Mouse (Mus musculus) ES-Bruce4 (cell line): ENCODE measurements around the gene Ndufb2. TPM values are rescaled to one million over a fixed set of nuclear protein-coding genes. Genes with fewer than 3 reads are reported as not detected.

Source experiments
- H3K27ac ChIP-seq: 2 replicates; pipeline ENCODE4 v1.5.1; 2012; ENCODE audit warnings: low read length, inconsistent platforms; ENCODE audit not compliant: insufficient read depth
- H3K27me3 ChIP-seq: 2 replicates; pipeline ENCODE4 v1.6.1; 2012; ENCODE audit warnings: mild to moderate bottlenecking, low read length, inconsistent platforms; ENCODE audit not compliant: control insufficient read depth, poor library complexity, insufficient read depth, severe bottlenecking
- H3K36me3 ChIP-seq: 2 replicates; pipeline ENCODE4 v1.6.1; 2012; ENCODE audit warnings: inconsistent platforms, mild to moderate bottlenecking, low read length, moderate library complexity; ENCODE audit not compliant: control insufficient read depth, poor library complexity, insufficient read depth, severe bottlenecking
- H3K4me1 ChIP-seq: one replicate; pipeline ENCODE4 v1.8.1; 2011; ENCODE audit warnings: low read length; ENCODE audit not compliant: control insufficient read depth, insufficient read depth
- H3K4me3 ChIP-seq: 2 replicates; pipeline ENCODE4 v1.5.1; 2011; ENCODE audit warnings: low read depth, mild to moderate bottlenecking, low read length
- H3K9ac ChIP-seq: 2 replicates; pipeline ENCODE4 v1.6.1; 2012; ENCODE audit warnings: low read depth, mild to moderate bottlenecking, inconsistent platforms; ENCODE audit not compliant: poor library complexity, severe bottlenecking
- H3K9me3 ChIP-seq: replicated peaks from 2 replicates; pipeline ENCODE4 v1.6.1; 2012; ENCODE audit warnings: mild to moderate bottlenecking, low read length, inconsistent platforms; ENCODE audit not compliant: control insufficient read depth, poor library complexity, insufficient read depth, severe bottlenecking
- CTCF ChIP-seq: IDR thresholded peaks from one replicate; pipeline ENCODE4 v1.8.1; 2011; ENCODE audit warnings: low read depth, low read length
- EP300 ChIP-seq: IDR thresholded peaks from 2 replicates; pipeline ENCODE4 v1.6.1; 2011; ENCODE audit warnings: low read depth, low read length; ENCODE audit not compliant: insufficient read depth
- POLR2A ChIP-seq: IDR thresholded peaks from one replicate; pipeline ENCODE4 v1.8.1; 2011; ENCODE audit warnings: low read length; ENCODE audit not compliant: insufficient read depth
- polyA plus RNA-seq: library from polyadenylated mRNA; stranded (reverse); fragments of >200 nt; gene quantifications from 2 replicates; pipeline ENCODE4 v1.2.4, GENCODE M21; 2011; ENCODE audit warnings: low read depth; ENCODE audit not compliant: missing spikeins, insufficient read depth, insufficient read length

Gene Ndufb2
- polyA plus RNA-seq, 1 experiment = 103 TPM

DNA sequence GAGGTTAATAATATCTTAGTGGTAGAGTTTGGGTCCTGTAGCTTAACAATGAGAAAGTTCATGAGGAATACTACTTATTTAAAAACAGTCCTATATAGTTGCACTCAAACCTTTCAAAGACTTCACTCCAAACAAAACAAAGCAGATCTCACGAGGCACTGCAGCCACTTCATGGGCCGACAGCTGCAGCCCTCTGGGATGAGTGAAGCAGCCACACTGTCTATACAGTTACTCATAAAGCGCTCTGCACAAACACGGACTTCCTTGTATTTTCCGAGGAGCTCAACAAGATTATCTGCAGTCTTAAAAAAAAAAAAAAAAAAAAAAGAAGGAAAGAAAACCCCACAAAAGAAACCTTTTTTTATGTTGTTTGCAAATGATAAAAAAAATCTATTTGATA lies 15.0 kb downstream of the Ndufb2 start:
- Histone ChIP-seq H3K9ac (no peak overlapping the region), H3K27me3 (no peaks in the 10 kb centered on the region), H3K36me3 (no peaks in the 10 kb centered on the region; the same call in none of the 2 replicates), H3K27ac (no peak overlapping the region), H3K4me3 (no peak overlapping the region), H3K4me1 (no peaks in the 10 kb centered on the region), H3K9me3 (no peaks in the 10 kb centered on the region)
- TF ChIP-seq CTCF (no peak), EP300 (no peak), POLR2A (no peak)

DNA sequence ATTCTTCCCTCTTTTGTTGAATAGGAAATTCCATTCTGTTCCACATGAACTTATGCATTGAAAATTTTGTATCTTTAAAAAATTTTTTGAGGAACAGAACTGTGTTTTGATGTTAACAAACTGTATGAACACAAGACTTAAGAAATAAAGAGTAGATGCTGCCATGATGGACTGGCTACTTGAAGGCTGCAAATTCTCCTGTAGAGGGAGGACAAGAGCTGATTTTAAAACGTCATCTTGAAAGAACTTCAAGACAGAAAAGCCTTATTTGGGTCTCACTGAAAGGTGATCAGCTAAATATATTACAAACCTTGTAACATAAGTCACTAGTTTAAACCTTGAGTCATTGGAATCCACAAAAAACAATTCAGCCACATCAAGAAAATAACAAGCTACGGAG lies 17.8 kb downstream of the Ndufb2 start:
- Histone ChIP-seq H3K9ac (no peak overlapping the region), H3K27me3 (no peaks in the 10 kb centered on the region), H3K36me3 (peaks cover 6% of the 10 kb centered on the region), H3K4me3 (no peak overlapping the region), H3K4me1 (no peaks in the 10 kb centered on the region), H3K9me3 (no peaks in the 10 kb centered on the region), H3K27ac (no peak overlapping the region)
- no peak for TF ChIP-seq EP300
- no peak for TF ChIP-seq CTCF

DNA sequence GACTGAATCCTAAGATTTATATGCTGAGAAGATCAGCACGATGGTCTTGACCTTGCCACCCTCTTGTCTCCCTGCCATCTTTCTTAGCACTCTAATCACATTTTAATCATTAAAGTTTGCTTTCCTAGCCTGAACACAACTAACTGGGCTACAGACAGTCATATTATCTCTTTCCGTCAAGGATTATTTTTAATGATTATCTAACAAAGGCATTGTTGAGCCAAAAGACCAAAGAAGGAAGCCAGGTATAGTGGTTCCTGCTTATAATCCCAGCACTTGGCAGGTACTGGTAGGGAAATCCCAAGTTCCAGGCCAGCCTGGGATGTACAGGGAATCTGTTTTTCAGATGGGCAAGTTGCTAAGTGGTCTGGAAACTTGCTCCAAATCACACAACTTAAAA lies 18.9 kb downstream of the Ndufb2 start:
- no peaks in the 10 kb centered on the region for H3K9me3 ChIP-seq
- H3K27me3 ChIP-seq = no peaks in the 10 kb centered on the region
- no peaks in the 10 kb centered on the region for H3K4me1 ChIP-seq
- no peak overlapping the region for H3K4me3 ChIP-seq
- no peak overlapping the region for H3K27ac ChIP-seq
- peaks cover 9% of the 10 kb centered on the region for H3K36me3 ChIP-seq
- no peak for TF ChIP-seq EP300
- no peak for TF ChIP-seq POLR2A
- TF ChIP-seq CTCF = no peak
- H3K9ac ChIP-seq = no peak overlapping the region

Other genes starting within 250 kb of the Ndufb2 start
- gene Slc37a3, start 214.9 kb upstream of the Ndufb2 start, polyA plus RNA-seq = 49.6 and 52.7 TPM in 2 replicates
- 0.90 and 1.3 TPM in 2 replicates for gene Rab19, start 211.4 kb upstream of the Ndufb2 start, polyA plus RNA-seq
- gene Mkrn1, start 172.1 kb upstream of the Ndufb2 start, polyA plus RNA-seq = 350 and 361 TPM in 2 replicates
- gene Dennd2a, start 34.7 kb upstream of the Ndufb2 start, polyA plus RNA-seq = 27.5 and 29.8 TPM in 2 replicates
- gene Adck2, start 18.7 kb upstream of the Ndufb2 start, polyA plus RNA-seq = 5.5 and 11.6 TPM in 2 replicates
- not detected in 2 replicates for gene Gm42420, start 6.8 kb upstream of the Ndufb2 start, polyA plus RNA-seq
- gene Braf, start 132.9 kb downstream of the Ndufb2 start, polyA plus RNA-seq = 60.7 and 71.3 TPM in 2 replicates
- gene Mrps33, start 218.4 kb downstream of the Ndufb2 start, polyA plus RNA-seq = 100 and 108 TPM in 2 replicates